Mouse (Mus musculus): ENCODE data around the gene Tnnc1.

Tnnc1 gene

GRCm38 (mm10) chr14:31208084-31208483 is at the start of gene Tnnc1:
TSS of gene Tnnc1 (plus strand) at chr14:31208312.
- peak; percentile 32 for DNase-seq

GRCm38 (mm10) chr14:31160196-31161150 is 47.6 kb upstream of the Tnnc1 start:
- peak; percentile 41 for DNase-seq

- no peak for DNase-seq
These were observed 46.9 kb upstream of the Tnnc1 start for GRCm38 (mm10) chr14:31161191-31161590.

GRCm38 (mm10) chr14:31161638-31162037 is 46.5 kb upstream of the Tnnc1 start:
- no peak for DNase-seq

GRCm38 (mm10) chr14:31164067-31164466 is 44.0 kb upstream of the Tnnc1 start:
- peak; percentile 38 for DNase-seq

GRCm38 (mm10) chr14:31165010-31165409 is 43.1 kb upstream of the Tnnc1 start:
- DNase-seq = no peak

- DNase-seq = no peak
These were observed 42.7 kb upstream of the Tnnc1 start for GRCm38 (mm10) chr14:31165458-31165857.

- peak; percentile 28 for DNase-seq
These were observed 42.0 kb upstream of the Tnnc1 start for GRCm38 (mm10) chr14:31165991-31166630.

GRCm38 (mm10) chr14:31166827-31167226 is 41.3 kb upstream of the Tnnc1 start:
- no peak for DNase-seq

GRCm38 (mm10) chr14:31168425-31168824 is 39.7 kb upstream of the Tnnc1 start, which contains the start of gene Stab1:
TSS of gene Stab1 (minus strand) at chr14:31168641.
- peak; percentile 32 for DNase-seq

GRCm38 (mm10) chr14:31169508-31169907 is 38.6 kb upstream of the Tnnc1 start:
- no peak for DNase-seq

- DNase-seq = no peak
These were observed 37.1 kb upstream of the Tnnc1 start for GRCm38 (mm10) chr14:31170963-31171362.

GRCm38 (mm10) chr14:31171386-31171785 is 36.7 kb upstream of the Tnnc1 start:
- DNase-seq = no peak

- no peak for DNase-seq
These were observed 36.3 kb upstream of the Tnnc1 start for GRCm38 (mm10) chr14:31171821-31172220.

- no peak for DNase-seq
These were observed 35.2 kb upstream of the Tnnc1 start for GRCm38 (mm10) chr14:31172781-31173455.

GRCm38 (mm10) chr14:31173537-31173936 is 34.6 kb upstream of the Tnnc1 start:
- no peak for DNase-seq

GRCm38 (mm10) chr14:31177287-31177686 is 30.8 kb upstream of the Tnnc1 start:
- DNase-seq = no peak

GRCm38 (mm10) chr14:31177715-31178114 is 30.4 kb upstream of the Tnnc1 start:
- no peak for DNase-seq

- no peak for DNase-seq
These were observed 28.3 kb upstream of the Tnnc1 start for GRCm38 (mm10) chr14:31179677-31180365.

- no peak for DNase-seq
These were observed 26.6 kb upstream of the Tnnc1 start for GRCm38 (mm10) chr14:31181512-31181911.

GRCm38 (mm10) chr14:31182786-31183290 is 25.3 kb upstream of the Tnnc1 start:
- no peak for DNase-seq

GRCm38 (mm10) chr14:31183541-31183940 is 24.6 kb upstream of the Tnnc1 start:
- no peak for DNase-seq
